9 mouse cellular contexts compared by ENCODE assay signal in genomic region chr9:44836439-44836838, GRCm38 (mm10). TPM values are rescaled to one million over a fixed set of nuclear protein-coding genes. Genes with fewer than 3 reads are reported as not detected.
DNase-seq lines count a peak whose midpoint lies in the region; ATAC-seq and TF ChIP-seq lines count a peak whose summit lies in the region.
"Had no signal": no experiment of that assay in that cellular context is flagged by ENCODE, and none has a peak within 500 bp of the region (broad histone marks: within the 10 kb centered on the region; RNA-seq: fewer than 3 reads in every experiment).

No protein-coding gene starts in this region.

- ATAC-seq in midbrain, embryonic 11.5 days (ENCODE audit: low FRiP score), result no peak
- ATAC-seq in midbrain, embryonic 13.5 days, result no peak; the same call in 1 of the 2 replicates
- peak; percentile 70; the same call in 1 of the 2 replicates for ATAC-seq in frontal cortex, adult (ENCODE audit: low TSS enrichment)

- no peaks in the 10 kb centered on the region for H3K4me1 ChIP-seq in midbrain, embryonic 11.5 days (ENCODE audit: control insufficient read depth, insufficient read depth, low read length)
- H3K4me1 ChIP-seq in midbrain, embryonic 13.5 days (replicated peaks), result no peaks in the 10 kb centered on the region

- DNase-seq in midbrain, embryonic 11.5 days (ENCODE audit: low spot score, missing footprints), result peak; percentile 94
- peak; percentile 90 for DNase-seq in brain, embryonic 14.5 days (ENCODE audit: low read depth)
- DNase-seq in kidney, postnatal 25 days, result peak; percentile 73 to 75
- DNase-seq in lung, adult 18-20 months, result peak; percentile 64 to 73
- DNase-seq in right cerebral cortex, postnatal 10 days (ENCODE audit: low spot score in 2 of 2), result peak; percentile 69 to 87
- peak; percentile 75 for DNase-seq in urinary bladder, postnatal 25 days (ENCODE audit: low spot score)

- WGBS in midbrain, embryonic 11.5 days, result 59% methylated on average over 7 of the region's 7 CpGs
- WGBS in midbrain, embryonic 13.5 days, result 48% methylated on average over 7 of the region's 7 CpGs

- TF ChIP-seq CTCF in brain, embryonic 14.5 days (IDR thresholded peaks at IDR 0.05; ENCODE audit: borderline replicate concordance, extremely low read depth, insufficient read depth, insufficient read length), result peak; percentile 86

- TF ChIP-seq POLR2A in brain, embryonic 14.5 days (IDR thresholded peaks at IDR 0.05; ENCODE audit: borderline replicate concordance, extremely low read depth, insufficient read depth, insufficient read length, poor library complexity, severe bottlenecking), result no peak

- H3K9ac ChIP-seq in midbrain, embryonic 11.5 days (ENCODE audit: low read length), result no peak overlapping the region
- no peak overlapping the region for H3K9ac ChIP-seq in midbrain, embryonic 13.5 days (replicated peaks)
- H3K9ac ChIP-seq: heart, embryonic 15.5 days had no signal

- H3K27ac ChIP-seq in midbrain, embryonic 11.5 days (ENCODE audit: low read depth, low read length), result no peak overlapping the region
- no peak overlapping the region for H3K27ac ChIP-seq in midbrain, embryonic 13.5 days
- H3K27ac ChIP-seq: heart, embryonic 15.5 days had no signal

- H3K27me3 ChIP-seq in midbrain, embryonic 11.5 days (ENCODE audit: control insufficient read depth, insufficient read depth, low read length), result no peaks in the 10 kb centered on the region
- H3K27me3 ChIP-seq in midbrain, embryonic 13.5 days, result no peaks in the 10 kb centered on the region
- H3K27me3 ChIP-seq: heart, embryonic 15.5 days had no signal

- no peak overlapping the region for H3K4me3 ChIP-seq in midbrain, embryonic 11.5 days (ENCODE audit: low read depth, low read length)
- H3K4me3 ChIP-seq in midbrain, embryonic 13.5 days (replicated peaks), result no peak overlapping the region
- H3K4me3 ChIP-seq: heart, embryonic 15.5 days had no signal

- peaks cover 38% of the 10 kb centered on the region for H3K36me3 ChIP-seq in midbrain, embryonic 11.5 days (ENCODE audit: control insufficient read depth, insufficient read depth, low read length)
- H3K36me3 ChIP-seq in midbrain, embryonic 13.5 days, result peaks cover 90% of the 10 kb centered on the region

- no peak overlapping the region for H3K4me2 ChIP-seq in midbrain, embryonic 11.5 days
- H3K4me2 ChIP-seq in midbrain, embryonic 13.5 days (replicated peaks), result no peak overlapping the region
- H3K4me2 ChIP-seq: heart, embryonic 15.5 days had no signal

- H3K9me3 ChIP-seq in midbrain, embryonic 11.5 days (ENCODE audit: control insufficient read depth, low read length), result no peaks in the 10 kb centered on the region
- H3K9me3 ChIP-seq in midbrain, embryonic 13.5 days, result no peaks in the 10 kb centered on the region
- H3K9me3 ChIP-seq: heart, embryonic 15.5 days had no signal

RNA-seq across cellular contexts. Expression of gene Ttc36, which starts 33.6 kb away (rescaled TPM):
- polyA plus RNA-seq in midbrain, embryonic 11.5 days (2014; fragmentation: Nextera tagmentation; extraction: Ambion mirVana), result not detected in 2 replicates
- polyA plus RNA-seq in midbrain, embryonic 13.5 days (2015; fragmentation: Nextera tagmentation; extraction: Ambion mirVana), result not detected in 2 replicates
- 1.1 and 1.2 TPM in 2 replicates for polyA plus RNA-seq in brain, embryonic 14.5 days (2012; rRNA removed)

RNA-seq across cellular contexts. Expression of gene Tmem25, which starts 37.3 kb away (rescaled TPM):
- 2.1 and 2.7 TPM in 2 replicates for polyA plus RNA-seq in midbrain, embryonic 11.5 days (2014; fragmentation: Nextera tagmentation; extraction: Ambion mirVana)
- polyA plus RNA-seq in midbrain, embryonic 13.5 days (2015; fragmentation: Nextera tagmentation; extraction: Ambion mirVana), result 8.7 and 9.2 TPM in 2 replicates
- 19.6 and 28.1 TPM in 2 replicates for polyA plus RNA-seq in brain, embryonic 14.5 days (2012; rRNA removed)

RNA-seq across cellular contexts. Expression of gene Kmt2a, which starts 44.7 kb away (rescaled TPM):
- polyA plus RNA-seq in midbrain, embryonic 11.5 days (2014; fragmentation: Nextera tagmentation; extraction: Ambion mirVana), result 14.0 and 19.4 TPM in 2 replicates
- polyA plus RNA-seq in midbrain, embryonic 13.5 days (2015; fragmentation: Nextera tagmentation; extraction: Ambion mirVana), result 21.4 and 24.7 TPM in 2 replicates
- polyA plus RNA-seq in brain, embryonic 14.5 days (2012; rRNA removed), result 25.6 and 41.4 TPM in 2 replicates
